Mouse (Mus musculus) G1E (cell line): Measurements from ENCODE around the gene Rccd1. TPM values are rescaled to one million over a fixed set of nuclear protein-coding genes. Genes with fewer than 3 reads are reported as not detected.

Source experiments
- ATAC-seq: 2 replicates; pipeline ENCODE4 v1.8.0; 2016; ENCODE audit warnings: mild to moderate bottlenecking; ENCODE audit not compliant: insufficient number of reproducible peaks, poor library complexity, low FRiP score, severe bottlenecking; ENCODE audit errors: extremely low read depth
- DNase-seq: peaks from one replicate; pipeline ENCODE4 v3.0.0; 2012; ENCODE audit warnings: low spot score
- H3K27me3 ChIP-seq: 2 replicates; pipeline ENCODE4 v1.6.1; 2012; ENCODE audit warnings: mild to moderate bottlenecking, low read length, inconsistent platforms; ENCODE audit not compliant: insufficient read depth
- H3K36me3 ChIP-seq: replicated peaks from 2 replicates; pipeline ENCODE3; 2012; ENCODE audit warnings: mild to moderate bottlenecking, inconsistent platforms
- H3K4me1 ChIP-seq: 2 replicates; pipeline ENCODE4 v1.6.1; 2012; ENCODE audit warnings: low read depth, low read length, inconsistent platforms, mixed read lengths; ENCODE audit not compliant: insufficient read depth
- H3K4me3 ChIP-seq: 2 replicates; pipeline ENCODE4 v1.5.1; 2012; ENCODE audit warnings: low read depth, mild to moderate bottlenecking, inconsistent platforms, low read length, moderate library complexity, mixed read lengths
- H3K9me3 ChIP-seq: replicated peaks from 2 replicates; pipeline ENCODE4 v1.6.1; 2012; ENCODE audit warnings: inconsistent platforms
- CTCF ChIP-seq: IDR thresholded peaks from 2 replicates; pipeline ENCODE4 v1.5.1; 2012; ENCODE audit warnings: low read depth, low read length, inconsistent platforms, mixed read lengths
- GATA1 ChIP-seq: IDR thresholded peaks from 2 replicates; pipeline ENCODE4 v1.6.1; 2012; ENCODE audit warnings: borderline replicate concordance, low read length, inconsistent platforms, mixed read lengths
- GATA2 ChIP-seq: IDR thresholded peaks from 2 replicates; pipeline ENCODE4 v1.6.1; 2012; ENCODE audit warnings: low read depth, low read length, inconsistent platforms, borderline replicate concordance
- POLR2AphosphoS5 ChIP-seq: IDR thresholded peaks from 2 replicates; pipeline ENCODE4 v1.6.1; 2012; ENCODE audit warnings: low read depth, low read length, inconsistent platforms; ENCODE audit not compliant: insufficient replicate concordance
- TAL1 ChIP-seq: conservative IDR thresholded peaks from 2 replicates; pipeline ENCODE4 v1.6.1; 2012; ENCODE audit warnings: low read depth, low read length, inconsistent platforms, mixed read lengths
- polyA plus RNA-seq: library from polyadenylated mRNA; stranded (reverse); fragments of >175 nt; gene quantifications from 2 replicates; pipeline ENCODE4 v1.2.3, GENCODE M21; 2012
- total RNA-seq, 2 experiments: library from RNA; stranded (forward) in 1 of 2; stranded (reverse) in 1 of 2; fragments of 200-1000 nt in 1 of 2; fragments of >200 nt in 1 of 2; fragmentation: Nextera tagmentation in 1 of 2; gene quantifications; 2 replicates each; pipeline ENCODE4 v1.2.3; 2014 to 2017

Rccd1 gene
- total and polyA plus RNA-seq, 3 experiments = 14.3 to 27.8 (median 25.8) TPM

GRCm38 (mm10) chr7:80365759-80366158 lies 41.5 kb upstream of the Rccd1 start:
- Histone ChIP-seq H3K9me3 (no peaks in the 10 kb centered on the region), H3K4me3 (no peak overlapping the region), H3K27me3 (no peaks in the 10 kb centered on the region; the same call in 1 of the 2 replicates), H3K36me3 (peaks cover 84% of the 10 kb centered on the region), H3K4me1 (peaks cover 23% of the 10 kb centered on the region)
- ATAC-seq (no peak), DNase-seq (no peak)
- TF ChIP-seq GATA1 = no peak

- Histone ChIP-seq H3K4me3 (no peak overlapping the region), H3K4me1 (no peaks in the 10 kb centered on the region), H3K36me3 (peaks cover 95% of the 10 kb centered on the region), H3K27me3 (no peaks in the 10 kb centered on the region; the same call in 1 of the 2 replicates), H3K9me3 (no peaks in the 10 kb centered on the region)
- TF ChIP-seq TAL1 = no peak
- no peak for TF ChIP-seq CTCF
- TF ChIP-seq GATA2 = no peak
- TF ChIP-seq POLR2AphosphoS5 = no peak
- TF ChIP-seq GATA1 = no peak
- ATAC-seq = no peak
- DNase-seq = no peak
Observed at GRCm38 (mm10) chr7:80360435-80360834, 36.2 kb upstream of the Rccd1 start.

GRCm38 (mm10) chr7:80358039-80358438 lies 33.8 kb upstream of the Rccd1 start:
- no peak for TF ChIP-seq GATA1
- TF ChIP-seq TAL1 = no peak
- no peak for TF ChIP-seq CTCF
- no peak for TF ChIP-seq POLR2AphosphoS5
- no peak for TF ChIP-seq GATA2
- H3K9me3 ChIP-seq = no peaks in the 10 kb centered on the region
- no peaks in the 10 kb centered on the region; the same call in 1 of the 2 replicates for H3K27me3 ChIP-seq
- peaks cover 3% of the 10 kb centered on the region; the same call in 1 of the 2 replicates for H3K4me1 ChIP-seq
- DNase-seq = no peak
- no peak for ATAC-seq
- H3K4me3 ChIP-seq = no peak overlapping the region
- peaks cover 95% of the 10 kb centered on the region for H3K36me3 ChIP-seq

GRCm38 (mm10) chr7:80357156-80357555 lies 32.9 kb upstream of the Rccd1 start:
- ATAC-seq (no peak), DNase-seq (no peak)
- Histone ChIP-seq H3K27me3 (no peaks in the 10 kb centered on the region; the same call in 1 of the 2 replicates), H3K36me3 (peaks cover 95% of the 10 kb centered on the region), H3K4me1 (peaks cover 3% of the 10 kb centered on the region; the same call in 1 of the 2 replicates), H3K4me3 (no peak overlapping the region), H3K9me3 (no peaks in the 10 kb centered on the region)
- TF ChIP-seq GATA1 (no peak), TAL1 (no peak), POLR2AphosphoS5 (no peak)

GRCm38 (mm10) chr7:80356351-80356750 lies 32.1 kb upstream of the Rccd1 start:
- no peaks in the 10 kb centered on the region for H3K27me3 ChIP-seq
- H3K36me3 ChIP-seq = peaks cover 94% of the 10 kb centered on the region
- no peak for ATAC-seq
- no peak overlapping the region for H3K4me3 ChIP-seq
- no peaks in the 10 kb centered on the region for H3K9me3 ChIP-seq
- DNase-seq = no peak
- peaks cover 6% of the 10 kb centered on the region for H3K4me1 ChIP-seq
- TF ChIP-seq GATA2 (no peak), POLR2AphosphoS5 (no peak), CTCF (no peak), GATA1 (no peak), TAL1 (no peak)

GRCm38 (mm10) chr7:80352920-80353319 lies 28.7 kb upstream of the Rccd1 start:
- peaks cover 87% of the 10 kb centered on the region for H3K36me3 ChIP-seq
- H3K4me3 ChIP-seq = no peak overlapping the region
- no peaks in the 10 kb centered on the region for H3K27me3 ChIP-seq
- no peak for DNase-seq
- ATAC-seq = no peak
- H3K9me3 ChIP-seq = no peaks in the 10 kb centered on the region
- no peak for TF ChIP-seq POLR2AphosphoS5
- no peak for TF ChIP-seq CTCF
- no peak for TF ChIP-seq GATA1
- TF ChIP-seq TAL1 = no peak
- TF ChIP-seq GATA2 = no peak
- H3K4me1 ChIP-seq = peaks cover 17% of the 10 kb centered on the region

GRCm38 (mm10) chr7:80350808-80351207 lies 26.6 kb upstream of the Rccd1 start:
- Histone ChIP-seq H3K27me3 (no peaks in the 10 kb centered on the region), H3K9me3 (no peaks in the 10 kb centered on the region), H3K4me1 (peaks cover 34% of the 10 kb centered on the region), H3K4me3 (no peak overlapping the region), H3K36me3 (peaks cover 82% of the 10 kb centered on the region)
- DNase-seq (no peak), ATAC-seq (no peak)
- no peak for TF ChIP-seq CTCF
- TF ChIP-seq TAL1 = no peak; the same call in 1 of the 2 replicates
- TF ChIP-seq GATA1 = no peak
- TF ChIP-seq POLR2AphosphoS5 = no peak
- no peak for TF ChIP-seq GATA2
